Mouse (Mus musculus) left cerebral cortex, adult 2 months (tissue): ENCODE measurements at regions not wholly inside any gene's neighbourhood (a gene's known extent, or its start where the extent isn't known, plus 50 kb on each side); places are given as distances from the start of the nearest gene placed in this dataset.

Source experiments
- DNase-seq, 2 experiments: peaks; one replicate each; pipeline ENCODE4 v3.0.0; 2021 to 2022; ENCODE audit warnings: low spot score in 2 of 2, mixed read lengths in 1 of 2; ENCODE audit errors: extremely low spot score in 1 of 2
- H3K27ac ChIP-seq: fragments of 200-600 bp; 2 replicates; pipeline ENCODE4 v1.8.1; 2022
- H3K4me3 ChIP-seq: fragments of 200-600 bp; 2 replicates; pipeline ENCODE4 v1.8.1; 2022
- CTCF ChIP-seq: fragments of 200-600 bp; IDR thresholded peaks from 2 replicates; pipeline ENCODE4 v1.8.1; 2022; ENCODE audit warnings: antibody characterized with exemption, mild to moderate bottlenecking, moderate library complexity
- intact Hi-C: fragments of 180-260 bp; cut with DNase I; formaldehyde crosslinking; loops from one replicate; pipeline ENCODE4 v1.15.1; 2025

GRCm38 (mm10) chr9:103928744-103929527, 73.4 kb upstream of the Nphp3 start:
- no peak overlapping the region for H3K4me3 ChIP-seq
- intact Hi-C loops, result no loop called here
- DNase-seq, result no peak
- H3K27ac ChIP-seq, result no peak overlapping the region
- no peak for TF ChIP-seq CTCF

GRCm38 (mm10) chr9:103938070-103938469, 64.3 kb upstream of the Nphp3 start:
- peak; percentile 14 to 56 for DNase-seq
- Histone ChIP-seq H3K27ac (no peak overlapping the region), H3K4me3 (no peak overlapping the region)
- intact Hi-C loops, result no loop called here
- TF ChIP-seq CTCF, result no peak

- no peak for TF ChIP-seq CTCF
These were observed 62.3 kb upstream of the Nphp3 start for GRCm38 (mm10) chr9:103940010-103940409.

GRCm38 (mm10) chr9:103940506-103940905, 61.8 kb upstream of the Nphp3 start:
- no peak for TF ChIP-seq CTCF
- intact Hi-C loops, result loop anchor here (5.0 kb wide), 1 partner anchor 383 kb away; no protein-coding TSS in a partner anchor
- no peak overlapping the region for H3K27ac ChIP-seq
- no peak for DNase-seq
- H3K4me3 ChIP-seq, result no peak overlapping the region

More at GRCm38 (mm10) chr9:103940010-103940409, 62.3 kb upstream of the Nphp3 start:
- no peak overlapping the region for H3K27ac ChIP-seq
- intact Hi-C loops, result loop anchor here (5.0 kb wide), 1 partner anchor 383 kb away; no protein-coding TSS in a partner anchor
- no peak overlapping the region for H3K4me3 ChIP-seq
- DNase-seq, result no peak

- Histone ChIP-seq H3K27ac (no peak overlapping the region), H3K4me3 (no peak overlapping the region)
- no peak for TF ChIP-seq CTCF
- no peak for DNase-seq
- intact Hi-C loops, result loop anchor here (5.0 kb wide), 1 partner anchor 384 kb away; no protein-coding TSS in a partner anchor
These were observed 61.0 kb upstream of the Nphp3 start for GRCm38 (mm10) chr9:103941176-103941900.

GRCm38 (mm10) chr9:103941901-103942260, 60.5 kb upstream of the Nphp3 start:
- no peak for TF ChIP-seq CTCF
- intact Hi-C loops, result loop anchor here (5.0 kb wide), 1 partner anchor 385 kb away; no protein-coding TSS in a partner anchor
- Histone ChIP-seq H3K27ac (no peak overlapping the region), H3K4me3 (no peak overlapping the region)
- no peak for DNase-seq

GRCm38 (mm10) chr9:103945406-103945805, 56.9 kb upstream of the Nphp3 start:
- TF ChIP-seq CTCF, result no peak
- intact Hi-C loops, result loop anchor here (5.0 kb wide), 1 partner anchor 163 kb away; no protein-coding TSS in a partner anchor
- Histone ChIP-seq H3K27ac (peak overlapping the region; percentile 41; the same call in 1 of the 2 replicates), H3K4me3 (no peak overlapping the region)
- peak; percentile 12 to 31 for DNase-seq

GRCm38 (mm10) chr9:103951799-103952198, 50.5 kb upstream of the Nphp3 start:
- Histone ChIP-seq H3K27ac (no peak overlapping the region), H3K4me3 (no peak overlapping the region)
- no peak for DNase-seq
- no peak for TF ChIP-seq CTCF
- intact Hi-C loops, result no loop called here
